ENCODE assay signal across 10 mouse cellular contexts in the genomic region with DNA sequence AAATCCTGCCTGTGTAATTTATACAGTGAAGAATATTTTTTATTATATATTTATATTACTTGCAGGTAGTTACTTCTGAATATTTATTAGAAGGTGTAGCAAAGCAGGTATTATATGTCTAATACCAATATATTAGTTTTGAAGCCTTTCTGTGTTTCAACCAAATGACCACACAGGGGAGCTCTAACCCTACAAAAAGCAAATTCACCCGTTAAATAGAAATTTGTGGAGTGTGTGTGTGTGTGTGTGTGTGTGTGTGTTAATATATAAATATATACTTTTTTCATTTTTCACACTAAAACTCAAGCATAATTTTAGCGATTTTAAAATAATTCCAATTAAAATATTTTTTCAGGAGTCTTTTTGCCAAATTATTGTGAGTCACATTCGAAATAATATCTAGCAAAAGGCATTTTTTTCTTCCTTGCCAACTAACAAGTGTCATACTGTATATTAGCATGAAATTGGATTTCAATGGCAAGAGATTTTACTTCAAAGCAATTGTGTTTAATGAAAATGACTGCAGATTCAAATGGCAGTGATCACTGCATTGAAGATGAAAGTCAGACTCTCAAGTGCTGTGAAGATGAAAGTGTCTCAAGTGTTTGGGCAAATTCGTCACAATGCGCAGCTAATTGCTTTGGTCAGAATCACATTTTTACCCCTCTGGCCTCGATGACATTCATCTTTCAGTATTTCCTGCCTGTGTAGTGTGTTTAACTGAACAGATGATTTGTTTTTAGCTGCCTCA.
A peak's percentile ranks its signal among the peaks of the same experiment; 100 is the strongest.
DNase-seq lines count a peak whose midpoint lies in the region; ATAC-seq and TF ChIP-seq lines count a peak whose summit lies in the region.
"Had no signal": no experiment of that assay in that cellular context is flagged by ENCODE, and none has a peak within 500 bp of the region (broad histone marks: within the 10 kb centered on the region; RNA-seq: fewer than 3 reads in every experiment).

No protein-coding gene starts in this region.

- no peaks in the 10 kb centered on the region for H3K27me3 ChIP-seq in MEL (ENCODE audit: control insufficient read depth in 1 of 2, insufficient read depth in 2 of 2, low read length in 2 of 2)
- no peaks in the 10 kb centered on the region for H3K27me3 ChIP-seq in midbrain, embryonic 13.5 days
- H3K27me3 ChIP-seq: hindbrain, embryonic 15.5 days had no signal

- no peak for TF ChIP-seq EP300 in MEL (IDR thresholded peaks at IDR 0.05; ENCODE audit: low read depth in 1 of 2, low read length in 2 of 2)

- no peak overlapping the region for H3K27ac ChIP-seq in layer of hippocampus, adult 2 months
- H3K27ac ChIP-seq in MEL (ENCODE audit: control insufficient read depth, low read depth, low read length): no peak overlapping the region
- H3K27ac ChIP-seq in midbrain, embryonic 13.5 days: no peak overlapping the region
- H3K27ac ChIP-seq: hindbrain, embryonic 15.5 days; liver, embryonic 14.5 days had no signal

- no peaks in the 10 kb centered on the region for H3K9me3 ChIP-seq in MEL (replicated peaks; ENCODE audit: insufficient read depth, low read length)
- no peaks in the 10 kb centered on the region for H3K9me3 ChIP-seq in midbrain, embryonic 13.5 days
- H3K9me3 ChIP-seq: hindbrain, embryonic 15.5 days had no signal

- peak; percentile 79 for TF ChIP-seq CTCF in layer of hippocampus, adult 2 months (conservative IDR thresholded peaks at IDR 0.05)
- TF ChIP-seq CTCF in MEL (IDR thresholded peaks at IDR 0.05 in 2 of 3, conservative IDR thresholded peaks at IDR 0.05 in 1 of 3; ENCODE audit: control insufficient read depth in 1 of 3, insufficient read depth in 1 of 3, low read depth in 2 of 3, low read length in 3 of 3, poor library complexity in 1 of 3, severe bottlenecking in 1 of 3): peak in 1 of 3 experiments; percentile 73; a peak in 2 of 6 replicates

- no peaks in the 10 kb centered on the region for H3K79me2 ChIP-seq in MEL (ENCODE audit: control insufficient read depth, insufficient read depth, low read length, poor library complexity)

- H3K4me1 ChIP-seq in MEL (ENCODE audit: control insufficient read depth in 1 of 2, insufficient read depth in 2 of 2, low read length in 2 of 2): no peaks in the 10 kb centered on the region
- no peaks in the 10 kb centered on the region for H3K4me1 ChIP-seq in midbrain, embryonic 13.5 days (replicated peaks)
- H3K4me1 ChIP-seq: hindbrain, embryonic 15.5 days had no signal

- ATAC-seq in midbrain, embryonic 13.5 days: peak; percentile 62

- WGBS in midbrain, embryonic 13.5 days: 41% methylated on average over 6 of the region's 6 CpGs

- H3K36me3 ChIP-seq in MEL (ENCODE audit: control insufficient read depth in 1 of 2, insufficient read depth in 2 of 2, low read length in 2 of 2): no peaks in the 10 kb centered on the region
- no peaks in the 10 kb centered on the region for H3K36me3 ChIP-seq in midbrain, embryonic 13.5 days
- H3K36me3 ChIP-seq: hindbrain, embryonic 15.5 days had no signal

- DNase-seq in layer of hippocampus, adult 2 months (ENCODE audit: low spot score in 2 of 2): peak in 1 of 2 experiments; percentile 27
- DNase-seq in layer of hippocampus, adult 9-11 months: no peak
- peak; percentile 61 for DNase-seq in MEL (ENCODE audit: low read depth, low spot score)
- peak; percentile 51 for DNase-seq in brain, adult 2 months (ENCODE audit: low read depth, low spot score)
- DNase-seq in gastrocnemius, postnatal 25 days: no peak
- DNase-seq in gastrocnemius, adult 8-10 months (ENCODE audit: low spot score in 2 of 2): no peak
- DNase-seq: adrenal gland, postnatal 14 days had no signal

- peak overlapping the region; percentile 38 for H3K4me3 ChIP-seq in layer of hippocampus, adult 2 months
- no peak overlapping the region for H3K4me3 ChIP-seq in MEL (ENCODE audit: control insufficient read depth in 1 of 2, insufficient read depth in 1 of 2, low read depth in 2 of 2, low read length in 2 of 2)
- no peak overlapping the region for H3K4me3 ChIP-seq in midbrain, embryonic 13.5 days (replicated peaks)
- H3K4me3 ChIP-seq: hindbrain, embryonic 15.5 days had no signal

- no peak overlapping the region for H3K4me2 ChIP-seq in midbrain, embryonic 13.5 days (replicated peaks)
- H3K4me2 ChIP-seq: hindbrain, embryonic 15.5 days had no signal

- H3K9ac ChIP-seq in MEL (ENCODE audit: control insufficient read depth, low read depth, low read length, poor library complexity, severe bottlenecking): peak overlapping the region; percentile 22; the same call in 1 of the 2 replicates
- no peak overlapping the region for H3K9ac ChIP-seq in midbrain, embryonic 13.5 days (replicated peaks)
- H3K9ac ChIP-seq: hindbrain, embryonic 15.5 days; liver, embryonic 14.5 days had no signal

- TF ChIP-seq RAD21 in MEL (IDR thresholded peaks at IDR 0.05; ENCODE audit: low read depth, low read length): peak; percentile 88

- TF ChIP-seq POLR2A in MEL (IDR thresholded peaks at IDR 0.05; ENCODE audit: control insufficient read depth in 1 of 2, insufficient read depth in 1 of 2, low read depth in 1 of 2, low read length in 2 of 2, poor library complexity in 1 of 2): no peak

TF ChIP-seq in MEL, 35 proteins besides CTCF, POLR2A, EP300 and RAD21:
- TF ChIP-seq ZC3H11A (IDR thresholded peaks at IDR 0.05; ENCODE audit: low read depth, low read length) (peak; percentile 75), ETS1 (IDR thresholded peaks at IDR 0.05; ENCODE audit: low read depth, low read length) (no peak), SMC3 (IDR thresholded peaks at IDR 0.05; ENCODE audit: low read depth, low read length) (peak; percentile 77), GATA1 (IDR thresholded peaks at IDR 0.05; ENCODE audit: low read depth, low read length) (no peak), ZNF384 (IDR thresholded peaks at IDR 0.05; ENCODE audit: low read depth, low read length) (no peak), E2F4 (IDR thresholded peaks at IDR 0.05; ENCODE audit: borderline replicate concordance, low read depth, low read length) (no peak), POLR2AphosphoS2 (IDR thresholded peaks at IDR 0.05; ENCODE audit: low read length) (no peak), ZKSCAN1 (IDR thresholded peaks at IDR 0.05; ENCODE audit: low read depth, low read length) (no peak), NRF1 (IDR thresholded peaks at IDR 0.05; ENCODE audit: insufficient read depth, low read depth, low read length, poor library complexity, severe bottlenecking) (no peak), TBP (IDR thresholded peaks at IDR 0.05; ENCODE audit: low read depth, low read length) (no peak), CHD1 (IDR thresholded peaks at IDR 0.05; ENCODE audit: low read depth, low read length) (no peak), MAFK (IDR thresholded peaks at IDR 0.05; ENCODE audit: borderline replicate concordance, low read depth, low read length) (no peak), ZMIZ1 (IDR thresholded peaks at IDR 0.05; ENCODE audit: low read depth, low read length) (no peak), BHLHE40 (IDR thresholded peaks at IDR 0.05; ENCODE audit: borderline replicate concordance, low read depth, low read length) (no peak), USF1 (IDR thresholded peaks at IDR 0.05; ENCODE audit: low read depth, low read length) (no peak), MXI1 (IDR thresholded peaks at IDR 0.05; ENCODE audit: low read depth, low read length) (no peak), ELF1 (IDR thresholded peaks at IDR 0.05; ENCODE audit: low read depth, low read length) (no peak)
TF ChIP-seq in MEL: peak in this region for 2.

Comparison
In these comparisons a context has a peak if more than half of its experiments do, and no peak if none do; other contexts are left out.
1. DNase-seq: peak in MEL (single experiment) and brain, adult 2 months (single experiment); none in layer of hippocampus, adult 9-11 months (single experiment), gastrocnemius, postnatal 25 days (single experiment) and gastrocnemius, adult 8-10 months (0 of 2).